Comparison of ENCODE assay signal across 17 mouse cellular contexts in the genomic region with DNA sequence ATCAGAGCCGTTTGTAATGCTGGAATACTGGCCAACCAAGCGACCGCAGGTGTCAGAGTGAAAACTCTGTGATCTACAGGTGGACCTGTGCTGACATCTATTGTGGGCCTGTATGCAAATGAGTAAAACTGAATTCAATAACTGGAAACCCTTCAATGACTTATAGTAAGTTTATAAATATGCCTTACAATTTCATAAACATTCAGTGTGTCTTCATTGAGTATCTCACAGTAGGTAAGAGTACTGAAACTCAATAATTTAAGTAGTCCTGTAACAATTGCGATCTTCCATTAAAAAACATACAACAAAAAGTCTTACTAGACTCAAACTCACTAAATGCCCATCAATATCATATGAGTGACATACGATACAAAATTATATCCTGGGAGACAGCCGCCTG. TPM values are rescaled to one million over a fixed set of nuclear protein-coding genes. Genes with fewer than 3 reads are reported as not detected.
DNase-seq lines count a peak whose midpoint lies in the region; ATAC-seq and TF ChIP-seq lines count a peak whose summit lies in the region.
"Had no signal": no experiment of that assay in that cellular context is flagged by ENCODE, and none has a peak within 500 bp of the region (broad histone marks: within the 10 kb centered on the region; RNA-seq: fewer than 3 reads in every experiment).

No protein-coding gene starts in this region.

- DNase-seq in heart, postnatal 14 days, result no peak
- no peak for DNase-seq in neural tube, embryonic 10.5 days (ENCODE audit: extremely low spot score, low spot score)
- DNase-seq in c-Kit-positive CD71-positive TER-119-positive erythroid progenitor cells, embryonic 14.5 days (ENCODE audit: low spot score), result no peak
- DNase-seq in frontal cortex, adult 2 months (ENCODE audit: extremely low spot score in 1 of 2, low spot score in 1 of 2), result no peak
- DNase-seq: adrenal gland, adult 2 months; cerebellum, adult 9-10 months; kidney, adult 2 months; lung, adult 2 months; right cerebral cortex, adult 18-20 months; thymus, postnatal 25 days had no signal

- no peaks in the 10 kb centered on the region for H3K9me3 ChIP-seq in heart, embryonic 13.5 days
- no peaks in the 10 kb centered on the region for H3K9me3 ChIP-seq in neural tube, embryonic 13.5 days
- H3K9me3 ChIP-seq in intestine, postnatal 0 days (ENCODE audit: control insufficient read depth), result no peaks in the 10 kb centered on the region
- H3K9me3 ChIP-seq: hindbrain, embryonic 15.5 days; liver, embryonic 12.5 days had no signal

- peaks cover 6% of the 10 kb centered on the region; the same call in 1 of the 2 replicates for H3K4me1 ChIP-seq in heart, embryonic 13.5 days
- H3K4me1 ChIP-seq in neural tube, embryonic 13.5 days (replicated peaks), result peaks cover 11% of the 10 kb centered on the region
- 0 out of 2 replicates have a peak, but pooled peaks cover 2% of the 10 kb centered on the region for H3K4me1 ChIP-seq in intestine, postnatal 0 days (replicated peaks; ENCODE audit: control insufficient read depth, insufficient read depth, low read length)

- TF ChIP-seq CTCF in intestine, postnatal 0 days (IDR thresholded peaks at IDR 0.05; ENCODE audit: low read depth), result no peak

- 90% methylated on average over 6 of the region's 6 CpGs for WGBS in heart, embryonic 13.5 days
- 92% methylated on average over 6 of the region's 6 CpGs for WGBS in neural tube, embryonic 13.5 days
- 89% methylated on average over 6 of the region's 6 CpGs for WGBS in intestine, postnatal 0 days

- peaks cover 17% of the 10 kb centered on the region for H3K27me3 ChIP-seq in heart, embryonic 13.5 days (replicated peaks)
- H3K27me3 ChIP-seq in neural tube, embryonic 13.5 days, result peaks cover 32% of the 10 kb centered on the region
- no peaks in the 10 kb centered on the region for H3K27me3 ChIP-seq in intestine, postnatal 0 days (replicated peaks; ENCODE audit: control insufficient read depth, insufficient read depth, low read length)

- H3K9ac ChIP-seq in heart, embryonic 13.5 days, result no peak overlapping the region
- no peak overlapping the region for H3K9ac ChIP-seq in neural tube, embryonic 13.5 days
- H3K9ac ChIP-seq in intestine, postnatal 0 days (ENCODE audit: low read depth, low read length), result no peak overlapping the region

- H3K4me2 ChIP-seq in heart, embryonic 13.5 days, result peak overlapping the region; percentile 98
- H3K4me2 ChIP-seq in neural tube, embryonic 13.5 days, result peak overlapping the region; percentile 100
- H3K4me2 ChIP-seq in intestine, postnatal 0 days (replicated peaks; ENCODE audit: low read depth), result peak overlapping the region; percentile 100; the same call in 1 of the 2 replicates

- H3K36me3 ChIP-seq in heart, embryonic 13.5 days, result no peaks in the 10 kb centered on the region
- no peaks in the 10 kb centered on the region for H3K36me3 ChIP-seq in neural tube, embryonic 13.5 days
- H3K36me3 ChIP-seq in intestine, postnatal 0 days (ENCODE audit: control insufficient read depth, insufficient read depth), result no peaks in the 10 kb centered on the region
- H3K36me3 ChIP-seq: hindbrain, embryonic 15.5 days; liver, embryonic 12.5 days had no signal

- ATAC-seq in heart, embryonic 13.5 days (ENCODE audit: extremely low read depth, insufficient number of reproducible peaks, low FRiP score, low TSS enrichment), result no peak
- ATAC-seq in neural tube, embryonic 13.5 days (ENCODE audit: low read depth), result no peak
- no peak for ATAC-seq in intestine, postnatal 0 days
- ATAC-seq: forebrain, embryonic 14.5 days; liver, embryonic 12.5 days had no signal

- intact Hi-C loops in heart, postnatal 14 days (cut with DNase I), result loop anchor here (5.0 kb wide), 1 partner anchor 78 kb away; no protein-coding TSS in a partner anchor

- H3K4me3 ChIP-seq in heart, embryonic 13.5 days, result peak overlapping the region; percentile 79; the same call in 1 of the 2 replicates
- no peak overlapping the region for H3K4me3 ChIP-seq in neural tube, embryonic 13.5 days
- no peak overlapping the region for H3K4me3 ChIP-seq in intestine, postnatal 0 days (ENCODE audit: low read depth, low read length)

- no peak overlapping the region for H3K27ac ChIP-seq in heart, embryonic 13.5 days (replicated peaks)
- no peak overlapping the region for H3K27ac ChIP-seq in neural tube, embryonic 13.5 days (replicated peaks)
- no peak overlapping the region for H3K27ac ChIP-seq in intestine, postnatal 0 days (ENCODE audit: low read depth, low read length)
- H3K27ac ChIP-seq: hindbrain, embryonic 15.5 days; layer of hippocampus, adult 2 months; liver, embryonic 12.5 days had no signal

RNA-seq across cellular contexts. Expression of gene Enpp1, which starts 1.6 kb away (rescaled TPM):
- polyA plus RNA-seq in heart, embryonic 13.5 days (2015; fragmentation: Nextera tagmentation; extraction: Ambion mirVana), result 4.1 and 4.3 TPM in 2 replicates
- total RNA-seq in heart, postnatal 14 days (2021), result 1 to 10 TPM; 5.5 to 6.5 TPM
- 2.2 and 4.1 TPM in 2 replicates for polyA plus RNA-seq in neural tube, embryonic 13.5 days (2015; fragmentation: Nextera tagmentation; extraction: Ambion mirVana)
- polyA plus RNA-seq in intestine, postnatal 0 days (2015; fragmentation: Nextera tagmentation; extraction: Ambion mirVana), result 14.1 and 14.7 TPM in 2 replicates
- polyA plus RNA-seq in frontal cortex, adult 2 months (2012; rRNA removed), result 2.1 and 2.6 TPM in 2 replicates
